Comparison of ENCODE assay signal across 33 mouse cellular contexts in genomic region chr7:102477377-102477776, GRCm38 (mm10). TPM values are rescaled to one million over a fixed set of nuclear protein-coding genes. Genes with fewer than 3 reads are reported as not detected.
DNase-seq lines count a peak whose midpoint lies in the region; ATAC-seq and TF ChIP-seq lines count a peak whose summit lies in the region.
"Had no signal": no experiment of that assay in that cellular context is flagged by ENCODE, and none has a peak within 500 bp of the region (broad histone marks: within the 10 kb centered on the region; RNA-seq: fewer than 3 reads in every experiment).

No protein-coding gene starts in this region.

- H3K4me1 ChIP-seq in hindbrain, postnatal 0 days (ENCODE audit: insufficient read depth, low read length): no peaks in the 10 kb centered on the region
- no peaks in the 10 kb centered on the region for H3K4me1 ChIP-seq in hindbrain, embryonic 13.5 days (replicated peaks)
- H3K4me1 ChIP-seq in midbrain, embryonic 12.5 days: no peaks in the 10 kb centered on the region
- no peaks in the 10 kb centered on the region for H3K4me1 ChIP-seq in midbrain, embryonic 13.5 days (replicated peaks)
- H3K4me1 ChIP-seq in MEL (ENCODE audit: control insufficient read depth in 1 of 2, insufficient read depth in 2 of 2, low read length in 2 of 2): no peaks in the 10 kb centered on the region
- no peaks in the 10 kb centered on the region for H3K4me1 ChIP-seq in stomach, postnatal 0 days (replicated peaks; ENCODE audit: control insufficient read depth, insufficient read depth)
- H3K4me1 ChIP-seq: forebrain, embryonic 10.5 days; limb, embryonic 15.5 days had no signal

- no peak for TF ChIP-seq EP300 in MEL (IDR thresholded peaks at IDR 0.05; ENCODE audit: low read depth in 1 of 2, low read length in 2 of 2)
- no peak for TF ChIP-seq EP300 in stomach, postnatal 0 days (optimal IDR thresholded peaks at IDR 0.05)

- H3K79me2 ChIP-seq in MEL (ENCODE audit: control insufficient read depth, insufficient read depth, low read length, poor library complexity): no peaks in the 10 kb centered on the region

- intact Hi-C loops in gastrocnemius, postnatal 14 days (cut with DNase I; ENCODE audit: low total_unique reads): no loop called here

- H3K27me3 ChIP-seq in hindbrain, postnatal 0 days (ENCODE audit: insufficient read depth, low read length): no peaks in the 10 kb centered on the region
- no peaks in the 10 kb centered on the region for H3K27me3 ChIP-seq in hindbrain, embryonic 13.5 days
- no peaks in the 10 kb centered on the region for H3K27me3 ChIP-seq in midbrain, embryonic 12.5 days
- H3K27me3 ChIP-seq in midbrain, embryonic 13.5 days: no peaks in the 10 kb centered on the region
- no peaks in the 10 kb centered on the region for H3K27me3 ChIP-seq in MEL (ENCODE audit: control insufficient read depth in 1 of 2, insufficient read depth in 2 of 2, low read length in 2 of 2)
- no peaks in the 10 kb centered on the region for H3K27me3 ChIP-seq in stomach, postnatal 0 days (ENCODE audit: control insufficient read depth, insufficient read depth, low read length)
- H3K27me3 ChIP-seq: limb, embryonic 15.5 days had no signal

- H3K9ac ChIP-seq in hindbrain, postnatal 0 days (replicated peaks; ENCODE audit: low read length): no peak overlapping the region
- H3K9ac ChIP-seq in hindbrain, embryonic 13.5 days: no peak overlapping the region
- H3K9ac ChIP-seq in midbrain, embryonic 12.5 days (replicated peaks): no peak overlapping the region
- no peak overlapping the region for H3K9ac ChIP-seq in midbrain, embryonic 13.5 days (replicated peaks)
- H3K9ac ChIP-seq in MEL (ENCODE audit: control insufficient read depth, low read depth, low read length, poor library complexity, severe bottlenecking): no peak overlapping the region
- no peak overlapping the region for H3K9ac ChIP-seq in stomach, postnatal 0 days (ENCODE audit: low read length)
- H3K9ac ChIP-seq: limb, embryonic 15.5 days had no signal

- no peak for TF ChIP-seq RAD21 in MEL (IDR thresholded peaks at IDR 0.05; ENCODE audit: low read depth, low read length)

- DNase-seq in hindbrain, postnatal 0 days (ENCODE audit: low spot score): no peak
- no peak for DNase-seq in MEL (ENCODE audit: low read depth, low spot score)
- no peak for DNase-seq in stomach, postnatal 0 days (ENCODE audit: low spot score)
- no peak for DNase-seq in gastrocnemius, postnatal 14 days
- DNase-seq: adrenal gland, postnatal 36 days; cerebellum, adult 11 months; cerebellum, adult 9-11 months; heart, postnatal 4 days; kidney, adult 2 months; kidney, postnatal 10 days; left cerebral cortex, postnatal 4 days; lung, adult 18-20 months; lung, postnatal 10 days; right cerebral cortex, postnatal 14 days; spleen, adult 18-20 months had no signal

- no peak overlapping the region for H3K4me3 ChIP-seq in hindbrain, postnatal 0 days (ENCODE audit: low read length)
- no peak overlapping the region for H3K4me3 ChIP-seq in hindbrain, embryonic 13.5 days
- no peak overlapping the region for H3K4me3 ChIP-seq in midbrain, embryonic 12.5 days
- H3K4me3 ChIP-seq in midbrain, embryonic 13.5 days (replicated peaks): no peak overlapping the region
- H3K4me3 ChIP-seq in MEL (ENCODE audit: control insufficient read depth in 1 of 2, insufficient read depth in 1 of 2, low read depth in 2 of 2, low read length in 2 of 2): no peak overlapping the region
- no peak overlapping the region for H3K4me3 ChIP-seq in stomach, postnatal 0 days (ENCODE audit: low read depth, low read length)
- H3K4me3 ChIP-seq: forebrain, embryonic 10.5 days; heart, embryonic 10.5 days; limb, embryonic 15.5 days had no signal

- TF ChIP-seq POLR2A in MEL (IDR thresholded peaks at IDR 0.05; ENCODE audit: control insufficient read depth in 1 of 2, insufficient read depth in 1 of 2, low read depth in 1 of 2, low read length in 2 of 2, poor library complexity in 1 of 2): no peak

- 72% methylated on average over 11 of the region's 11 CpGs for WGBS in hindbrain, postnatal 0 days
- 78% methylated on average over 11 of the region's 11 CpGs for WGBS in hindbrain, embryonic 13.5 days
- WGBS in midbrain, embryonic 12.5 days: 74% methylated on average over 11 of the region's 11 CpGs
- 68% methylated on average over 11 of the region's 11 CpGs for WGBS in midbrain, embryonic 13.5 days
- WGBS in stomach, postnatal 0 days: 89% methylated on average over 11 of the region's 11 CpGs

- ATAC-seq in hindbrain, postnatal 0 days: peak; percentile 32; the same call in 1 of the 2 replicates
- ATAC-seq in hindbrain, embryonic 13.5 days (ENCODE audit: low FRiP score): no peak
- ATAC-seq in midbrain, embryonic 12.5 days (ENCODE audit: low FRiP score, low read depth): 0 out of 2 replicates have a peak, but pooled peaks have one; percentile 49
- ATAC-seq in midbrain, embryonic 13.5 days: no peak
- ATAC-seq in stomach, postnatal 0 days (ENCODE audit: low FRiP score, low TSS enrichment): no peak

- no peak overlapping the region for H3K4me2 ChIP-seq in hindbrain, postnatal 0 days (ENCODE audit: low read depth, low read length)
- no peak overlapping the region for H3K4me2 ChIP-seq in hindbrain, embryonic 13.5 days
- H3K4me2 ChIP-seq in midbrain, embryonic 12.5 days (replicated peaks): no peak overlapping the region
- H3K4me2 ChIP-seq in midbrain, embryonic 13.5 days (replicated peaks): no peak overlapping the region
- H3K4me2 ChIP-seq in stomach, postnatal 0 days (replicated peaks; ENCODE audit: low read depth): no peak overlapping the region
- H3K4me2 ChIP-seq: limb, embryonic 15.5 days had no signal

- 0 out of 2 replicates have a peak, but pooled peaks have one; percentile 15 for TF ChIP-seq CTCF in hindbrain, postnatal 0 days (IDR thresholded peaks at IDR 0.05; ENCODE audit: low read depth)
- peak in 2 of 3 experiments; percentile 15 to 16; a peak in 1 of 6 replicates for TF ChIP-seq CTCF in MEL (IDR thresholded peaks at IDR 0.05 in 2 of 3, conservative IDR thresholded peaks at IDR 0.05 in 1 of 3; ENCODE audit: control insufficient read depth in 1 of 3, insufficient read depth in 1 of 3, low read depth in 2 of 3, low read length in 3 of 3, poor library complexity in 1 of 3, severe bottlenecking in 1 of 3)
- TF ChIP-seq CTCF in stomach, postnatal 0 days (IDR thresholded peaks at IDR 0.05; ENCODE audit: low read depth): 0 out of 2 replicates have a peak, but pooled peaks have one; percentile 20

- H3K9me3 ChIP-seq in hindbrain, postnatal 0 days (ENCODE audit: low read length): no peaks in the 10 kb centered on the region
- H3K9me3 ChIP-seq in hindbrain, embryonic 13.5 days: no peaks in the 10 kb centered on the region
- H3K9me3 ChIP-seq in midbrain, embryonic 12.5 days: no peaks in the 10 kb centered on the region
- no peaks in the 10 kb centered on the region for H3K9me3 ChIP-seq in midbrain, embryonic 13.5 days
- no peaks in the 10 kb centered on the region for H3K9me3 ChIP-seq in MEL (replicated peaks; ENCODE audit: insufficient read depth, low read length)
- no peaks in the 10 kb centered on the region for H3K9me3 ChIP-seq in stomach, postnatal 0 days (ENCODE audit: control insufficient read depth, low read length)
- H3K9me3 ChIP-seq: forebrain, embryonic 10.5 days; heart, embryonic 10.5 days; limb, embryonic 15.5 days had no signal

- H3K27ac ChIP-seq in hindbrain, postnatal 0 days: no peak overlapping the region
- no peak overlapping the region for H3K27ac ChIP-seq in hindbrain, embryonic 13.5 days
- H3K27ac ChIP-seq in midbrain, embryonic 12.5 days (replicated peaks): no peak overlapping the region
- H3K27ac ChIP-seq in midbrain, embryonic 13.5 days: no peak overlapping the region
- H3K27ac ChIP-seq in MEL (ENCODE audit: control insufficient read depth, low read depth, low read length): no peak overlapping the region
- H3K27ac ChIP-seq in stomach, postnatal 0 days (replicated peaks): no peak overlapping the region
- H3K27ac ChIP-seq: forebrain, embryonic 10.5 days; heart, embryonic 10.5 days; limb, embryonic 15.5 days had no signal

- no peaks in the 10 kb centered on the region for H3K36me3 ChIP-seq in hindbrain, postnatal 0 days (ENCODE audit: insufficient read depth, low read length)
- peaks cover 6% of the 10 kb centered on the region; the same call in 1 of the 2 replicates for H3K36me3 ChIP-seq in hindbrain, embryonic 13.5 days
- 0 out of 2 replicates have a peak, but pooled peaks cover 4% of the 10 kb centered on the region for H3K36me3 ChIP-seq in midbrain, embryonic 12.5 days
- H3K36me3 ChIP-seq in midbrain, embryonic 13.5 days: no peaks in the 10 kb centered on the region; the same call in 1 of the 2 replicates
- no peaks in the 10 kb centered on the region for H3K36me3 ChIP-seq in MEL (ENCODE audit: control insufficient read depth in 1 of 2, insufficient read depth in 2 of 2, low read length in 2 of 2)
- no peaks in the 10 kb centered on the region for H3K36me3 ChIP-seq in stomach, postnatal 0 days (ENCODE audit: control insufficient read depth, insufficient read depth, low read length)
- H3K36me3 ChIP-seq: limb, embryonic 15.5 days had no signal

RNA-seq across cellular contexts. Expression of gene Olfr543, which starts 4.1 kb away (rescaled TPM):
- total RNA-seq in hindbrain, postnatal 0 days (2014; rRNA removed): not detected in 2 replicates
- 0.28 TPM in 2 replicates for polyA plus RNA-seq in hindbrain, postnatal 0 days (2015; fragmentation: Nextera tagmentation; extraction: Ambion mirVana)
- 0.60 and 0.85 TPM in 2 replicates for polyA plus RNA-seq in hindbrain, embryonic 13.5 days (2015; fragmentation: Nextera tagmentation; extraction: Ambion mirVana)
- polyA plus RNA-seq in midbrain, embryonic 12.5 days (2016; fragmentation: Nextera tagmentation; extraction: Ambion mirVana): 0.46 and 0.80 TPM in 2 replicates
- 0.55 and 0.59 TPM in 2 replicates for polyA plus RNA-seq in midbrain, embryonic 13.5 days (2015; fragmentation: Nextera tagmentation; extraction: Ambion mirVana)
- total RNA-seq in MEL (2012; rRNA removed): 0.12 TPM in 1 of 2 replicates, not detected in the other
- under 1 TPM in 1 of 2 experiments, not detected in 1; 0.61 TPM for polyA plus RNA-seq in MEL (2012; ENCODE audit: insufficient read depth in 1 of 2, insufficient read length in 2 of 2, low read depth in 1 of 2, low replicate concordance in 2 of 2, missing spikeins in 1 of 2)
- not detected in 2 replicates for polyA plus RNA-seq in stomach, postnatal 0 days (2015; fragmentation: Nextera tagmentation; extraction: Ambion mirVana)
- not detected for total RNA-seq in gastrocnemius, postnatal 14 days (2021)
- total RNA-seq: adrenal gland, postnatal 36 days; common myeloid progenitor, adult 5-6 weeks; gastrocnemius, postnatal 4 days; heart, postnatal 4 days; layer of hippocampus, adult 18-20 months; layer of hippocampus, postnatal 14 days; left cerebral cortex, adult 8-10 months; left cerebral cortex, postnatal 4 days; monocyte, adult 5-6 weeks; neutrophil, adult 5-6 weeks had no signal
- polyA plus RNA-seq: kidney, adult 2 months; testis, adult 2 months; urinary bladder, adult 2 months had no signal

RNA-seq across cellular contexts. Expression of gene Olfr544, which starts 10.7 kb away (rescaled TPM):
- total RNA-seq in hindbrain, postnatal 0 days (2014; rRNA removed): not detected in 2 replicates
- 0.14 TPM in 2 replicates for polyA plus RNA-seq in hindbrain, postnatal 0 days (2015; fragmentation: Nextera tagmentation; extraction: Ambion mirVana)
- 0.21 and 0.30 TPM in 2 replicates for polyA plus RNA-seq in hindbrain, embryonic 13.5 days (2015; fragmentation: Nextera tagmentation; extraction: Ambion mirVana)
- polyA plus RNA-seq in midbrain, embryonic 12.5 days (2016; fragmentation: Nextera tagmentation; extraction: Ambion mirVana): 0.20 and 0.24 TPM in 2 replicates
- polyA plus RNA-seq in midbrain, embryonic 13.5 days (2015; fragmentation: Nextera tagmentation; extraction: Ambion mirVana): 0.16 and 0.19 TPM in 2 replicates
- total RNA-seq in MEL (2012; rRNA removed): 0.04 and 0.07 TPM in 2 replicates
- under 1 TPM in 1 of 2 experiments, not detected in 1; 0.07 TPM for polyA plus RNA-seq in MEL (2012; ENCODE audit: insufficient read depth in 1 of 2, insufficient read length in 2 of 2, low read depth in 1 of 2, low replicate concordance in 2 of 2, missing spikeins in 1 of 2)
- polyA plus RNA-seq in stomach, postnatal 0 days (2015; fragmentation: Nextera tagmentation; extraction: Ambion mirVana): 0.04 TPM in 1 of 2 replicates, not detected in the other
- total RNA-seq in gastrocnemius, postnatal 14 days (2021): not detected
- total RNA-seq: adrenal gland, postnatal 36 days; common myeloid progenitor, adult 5-6 weeks; gastrocnemius, postnatal 4 days; heart, postnatal 4 days; layer of hippocampus, adult 18-20 months; layer of hippocampus, postnatal 14 days; left cerebral cortex, adult 8-10 months; left cerebral cortex, postnatal 4 days; monocyte, adult 5-6 weeks; neutrophil, adult 5-6 weeks had no signal
- polyA plus RNA-seq: embryonic facial prominence, embryonic 11.5 days; kidney, adult 2 months; testis, adult 2 months; urinary bladder, adult 2 months had no signal

RNA-seq across cellular contexts. Expression of gene Olfr545, which starts 22.0 kb away (rescaled TPM):
- total RNA-seq in hindbrain, postnatal 0 days (2014; rRNA removed): not detected in 2 replicates
- 0.05 and 0.18 TPM in 2 replicates for polyA plus RNA-seq in hindbrain, postnatal 0 days (2015; fragmentation: Nextera tagmentation; extraction: Ambion mirVana)
- polyA plus RNA-seq in hindbrain, embryonic 13.5 days (2015; fragmentation: Nextera tagmentation; extraction: Ambion mirVana): 0.14 and 0.19 TPM in 2 replicates
- polyA plus RNA-seq in midbrain, embryonic 12.5 days (2016; fragmentation: Nextera tagmentation; extraction: Ambion mirVana): 0.11 and 0.14 TPM in 2 replicates
- 0.30 and 0.41 TPM in 2 replicates for polyA plus RNA-seq in midbrain, embryonic 13.5 days (2015; fragmentation: Nextera tagmentation; extraction: Ambion mirVana)
- total RNA-seq in MEL (2012; rRNA removed): 0.12 TPM in 1 of 2 replicates, not detected in the other
- under 1 TPM in 1 of 2 experiments, not detected in 1; 0.25 TPM for polyA plus RNA-seq in MEL (2012; ENCODE audit: insufficient read depth in 1 of 2, insufficient read length in 2 of 2, low read depth in 1 of 2, low replicate concordance in 2 of 2, missing spikeins in 1 of 2)
- 0.04 TPM in 1 of 2 replicates, not detected in the other for polyA plus RNA-seq in stomach, postnatal 0 days (2015; fragmentation: Nextera tagmentation; extraction: Ambion mirVana)
- total RNA-seq in gastrocnemius, postnatal 14 days (2021): not detected
- total RNA-seq: adrenal gland, postnatal 36 days; common myeloid progenitor, adult 5-6 weeks; gastrocnemius, postnatal 4 days; heart, postnatal 4 days; layer of hippocampus, adult 18-20 months; layer of hippocampus, postnatal 14 days; left cerebral cortex, adult 8-10 months; left cerebral cortex, postnatal 4 days; monocyte, adult 5-6 weeks; neutrophil, adult 5-6 weeks had no signal
- polyA plus RNA-seq: C2C12; embryonic facial prominence, embryonic 11.5 days; heart, embryonic 10.5 days; heart, embryonic 16.5 days; kidney, adult 2 months; testis, adult 2 months; urinary bladder, adult 2 months had no signal

RNA-seq across cellular contexts. Expression of gene Rrm1, which starts 35.9 kb away (rescaled TPM):
- total RNA-seq in hindbrain, postnatal 0 days (2014; rRNA removed): 39.3 and 40.6 TPM in 2 replicates
- 41.0 and 41.2 TPM in 2 replicates for polyA plus RNA-seq in hindbrain, postnatal 0 days (2015; fragmentation: Nextera tagmentation; extraction: Ambion mirVana)
- 58.6 and 59.2 TPM in 2 replicates for polyA plus RNA-seq in hindbrain, embryonic 13.5 days (2015; fragmentation: Nextera tagmentation; extraction: Ambion mirVana)
- polyA plus RNA-seq in midbrain, embryonic 12.5 days (2016; fragmentation: Nextera tagmentation; extraction: Ambion mirVana): 166 and 169 TPM in 2 replicates
- polyA plus RNA-seq in midbrain, embryonic 13.5 days (2015; fragmentation: Nextera tagmentation; extraction: Ambion mirVana): 85.6 and 86.3 TPM in 2 replicates
- 147 and 154 TPM in 2 replicates for total RNA-seq in MEL (2012; rRNA removed)
- 100 to 1,000 TPM in 1 of 2 experiments, not detected in 1; 228 TPM for polyA plus RNA-seq in MEL (2012; ENCODE audit: insufficient read depth in 1 of 2, insufficient read length in 2 of 2, low read depth in 1 of 2, low replicate concordance in 2 of 2, missing spikeins in 1 of 2)
- 31.2 and 35.7 TPM in 2 replicates for polyA plus RNA-seq in stomach, postnatal 0 days (2015; fragmentation: Nextera tagmentation; extraction: Ambion mirVana)
- 10 to 100 TPM; 14.7 to 17.0 TPM for total RNA-seq in gastrocnemius, postnatal 14 days (2021)

RNA-seq across cellular contexts. Expression of gene Olfr547, which starts 57.2 kb away (rescaled TPM):
- total RNA-seq in hindbrain, postnatal 0 days (2014; rRNA removed): not detected in 2 replicates
- not detected in 2 replicates for polyA plus RNA-seq in hindbrain, postnatal 0 days (2015; fragmentation: Nextera tagmentation; extraction: Ambion mirVana)
- polyA plus RNA-seq in hindbrain, embryonic 13.5 days (2015; fragmentation: Nextera tagmentation; extraction: Ambion mirVana): not detected in 2 replicates
- polyA plus RNA-seq in midbrain, embryonic 12.5 days (2016; fragmentation: Nextera tagmentation; extraction: Ambion mirVana): not detected in 2 replicates
- polyA plus RNA-seq in midbrain, embryonic 13.5 days (2015; fragmentation: Nextera tagmentation; extraction: Ambion mirVana): not detected in 2 replicates
- total RNA-seq in MEL (2012; rRNA removed): not detected in 2 replicates
- polyA plus RNA-seq in MEL (2012; ENCODE audit: insufficient read depth in 1 of 2, insufficient read length in 2 of 2, low read depth in 1 of 2, low replicate concordance in 2 of 2, missing spikeins in 1 of 2): not detected
- not detected in 2 replicates for polyA plus RNA-seq in stomach, postnatal 0 days (2015; fragmentation: Nextera tagmentation; extraction: Ambion mirVana)
- not detected for total RNA-seq in gastrocnemius, postnatal 14 days (2021)
- total RNA-seq: adrenal gland, postnatal 36 days; common myeloid progenitor, adult 5-6 weeks; gastrocnemius, postnatal 4 days; heart, postnatal 4 days; layer of hippocampus, adult 18-20 months; layer of hippocampus, postnatal 14 days; left cerebral cortex, adult 8-10 months; left cerebral cortex, postnatal 4 days; monocyte, adult 5-6 weeks; neutrophil, adult 5-6 weeks had no signal
- polyA plus RNA-seq: C2C12; embryonic facial prominence, embryonic 11.5 days; forebrain, embryonic 10.5 days; heart, embryonic 10.5 days; heart, embryonic 16.5 days; kidney, adult 2 months; limb, embryonic 15.5 days; testis, adult 2 months; urinary bladder, adult 2 months had no signal

Comparison
In these comparisons a context has a peak if more than half of its experiments do, and no peak if none do; other contexts are left out.
1. ATAC-seq: peak in hindbrain, postnatal 0 days (single experiment) and midbrain, embryonic 12.5 days (single experiment); none in hindbrain, embryonic 13.5 days (single experiment), midbrain, embryonic 13.5 days (single experiment) and stomach, postnatal 0 days (single experiment).
2. Peak in every context shown above with its lines, with median percentiles within 50 percentile points of each other: CTCF ChIP-seq.